Mouse (Mus musculus): ENCODE measurements around the gene Nr1d2. TPM values are rescaled to one million over a fixed set of nuclear protein-coding genes. Genes with fewer than 3 reads are reported as not detected.
A peak's percentile ranks its signal among the peaks of the same experiment; 100 is the strongest.
"Not testable (repeated sequence)": the region's sequence is repeated elsewhere in the genome, so short reads cannot be mapped to it uniquely, and the experiment has no call there.

The Nr1d2 gene
- polyA plus RNA-seq (2016; fragmentation: Nextera tagmentation; extraction: Ambion mirVana), result 5.4 and 7.0 TPM in 2 replicates

DNA sequence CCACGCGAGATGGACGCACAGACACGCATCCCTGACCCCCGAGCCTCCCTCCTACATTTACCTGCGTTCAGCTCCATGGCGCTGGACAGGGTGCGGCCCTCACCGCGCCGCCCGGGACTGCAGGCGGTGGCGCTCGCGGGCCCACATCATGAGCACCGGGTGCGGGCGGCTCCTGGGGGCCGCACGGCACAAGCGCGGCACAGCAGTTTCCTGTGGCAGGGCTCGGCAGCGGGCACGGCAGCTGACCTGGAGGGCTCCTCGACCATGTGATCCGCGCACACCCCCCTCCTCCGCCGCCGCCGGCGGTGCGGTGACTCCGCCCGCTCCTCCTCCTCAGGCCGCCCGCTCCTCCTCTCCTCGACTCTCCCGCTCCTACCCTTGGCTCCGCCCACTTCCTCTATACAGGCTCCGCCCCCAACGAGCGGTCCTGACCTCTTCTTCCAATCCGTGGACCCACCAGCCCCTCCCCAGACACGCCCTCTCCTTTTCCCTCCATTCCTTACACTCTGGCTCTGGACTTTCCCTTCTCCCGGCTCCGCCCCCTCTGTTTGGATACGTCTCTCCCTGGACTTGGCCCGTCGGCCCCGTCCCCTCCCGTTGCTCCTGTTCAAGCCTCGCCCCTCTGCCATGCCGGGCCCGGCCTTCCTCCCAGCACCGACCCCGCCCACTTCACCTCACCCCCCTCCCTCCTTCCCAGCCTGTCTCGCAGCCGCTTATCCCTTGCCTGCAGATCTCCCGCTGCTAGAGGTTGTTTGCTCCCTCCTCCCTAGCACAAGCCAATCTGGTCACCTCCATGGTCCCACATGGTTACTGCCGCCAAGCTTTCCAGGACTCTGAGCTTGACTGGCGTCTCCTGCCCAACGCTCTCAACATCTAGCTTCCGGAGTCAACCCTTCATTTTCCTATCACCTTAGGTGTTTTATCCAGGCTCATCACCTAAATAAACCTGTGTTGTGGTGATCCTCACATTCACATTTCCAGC, at the start of gene Nr1d2:
Nr1d2 (minus strand) TSS at position 378 of the 982 bp plus-strand sequence.
- Histone ChIP-seq H3K36me3 (no peaks in the 10 kb centered on the region), H3K4me1 (replicated peaks) (no peaks in the 10 kb centered on the region), H3K27me3 (no peaks in the 10 kb centered on the region), H3K4me2 (peak within 1 kb of the TSS; percentile 77), H3K4me3 (replicated peaks) (peak within 1 kb of the TSS; percentile 76), H3K9ac (replicated peaks) (peak within 1 kb of the TSS; percentile 49), H3K27ac (peak within 1 kb of the TSS; percentile 86), H3K9me3 (no peaks in the 10 kb centered on the region)
- ATAC-seq (ENCODE audit: insufficient number of reproducible peaks, insufficient read depth, low FRiP score, low TSS enrichment, low read depth), result peak; percentile 95
- 1% methylated on average over 55 of the region's 66 CpGs for WGBS

DNA sequence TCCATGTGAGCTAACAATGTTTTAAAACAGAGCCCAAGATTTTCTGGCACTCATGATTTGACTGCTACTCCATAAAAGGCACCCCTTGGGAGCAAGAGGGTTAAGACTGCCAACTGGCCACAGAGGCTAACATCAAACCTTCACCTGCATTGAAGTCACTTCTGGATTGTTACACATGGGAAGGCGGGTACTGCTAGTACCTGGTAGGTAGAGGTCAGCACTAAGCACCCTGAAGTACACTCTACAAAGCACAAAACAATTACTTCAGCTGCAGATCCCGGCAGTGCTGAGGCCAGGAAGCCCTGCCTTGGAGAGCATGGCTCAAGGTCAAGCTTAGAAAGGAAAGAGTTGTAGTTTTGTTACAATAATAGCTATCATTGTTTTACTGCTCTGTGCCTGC, 48.5 kb upstream of the Nr1d2 start:
- no peak overlapping the region for H3K4me2 ChIP-seq
- peaks cover 19% of the 10 kb centered on the region for H3K36me3 ChIP-seq
- H3K9ac ChIP-seq (replicated peaks), result no peak overlapping the region
- no peak for ATAC-seq (ENCODE audit: insufficient number of reproducible peaks, insufficient read depth, low FRiP score, low TSS enrichment, low read depth)
- no peaks in the 10 kb centered on the region for H3K27me3 ChIP-seq
- H3K27ac ChIP-seq, result 0 out of 2 replicates have a peak overlapping the region, but pooled peaks have one; percentile 31
- H3K4me1 ChIP-seq (replicated peaks), result peaks cover 23% of the 10 kb centered on the region
- no peak overlapping the region for H3K4me3 ChIP-seq (replicated peaks)
- no peaks in the 10 kb centered on the region for H3K9me3 ChIP-seq
- whole genome bisulfite sequencing, result 79% methylated on average over 2 of the region's 2 CpGs

DNA sequence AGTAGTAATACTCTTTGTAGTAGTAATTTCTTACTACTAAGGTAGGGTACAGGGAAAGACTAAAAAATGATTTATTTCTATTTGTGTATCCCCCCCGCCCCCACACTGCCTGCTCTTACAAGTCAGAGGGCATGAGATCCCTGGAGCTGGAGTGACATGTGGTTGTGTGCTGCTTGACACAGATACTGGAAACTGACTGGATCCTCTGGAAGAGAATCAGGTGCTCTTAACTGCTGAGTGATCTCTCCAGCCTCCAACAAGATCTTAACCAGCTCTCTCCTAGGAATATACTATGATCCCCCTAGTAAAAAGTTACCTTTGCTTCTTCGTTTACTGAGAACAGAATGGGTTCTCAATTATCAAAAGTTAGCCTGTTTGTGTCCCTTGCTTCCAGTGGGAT, 47.5 kb upstream of the Nr1d2 start:
- 90% methylated on average over 2 of the region's 2 CpGs for WGBS
- H3K36me3 ChIP-seq, result peaks cover 29% of the 10 kb centered on the region
- H3K4me3 ChIP-seq (replicated peaks), result no peak overlapping the region
- H3K27ac ChIP-seq, result no peak overlapping the region
- H3K9ac ChIP-seq (replicated peaks), result no peak overlapping the region
- H3K4me1 ChIP-seq (replicated peaks), result peaks cover 23% of the 10 kb centered on the region
- no peak for ATAC-seq (ENCODE audit: insufficient number of reproducible peaks, insufficient read depth, low FRiP score, low TSS enrichment, low read depth)
- no peak overlapping the region for H3K4me2 ChIP-seq
- H3K27me3 ChIP-seq, result no peaks in the 10 kb centered on the region
- H3K9me3 ChIP-seq, result no peaks in the 10 kb centered on the region

DNA sequence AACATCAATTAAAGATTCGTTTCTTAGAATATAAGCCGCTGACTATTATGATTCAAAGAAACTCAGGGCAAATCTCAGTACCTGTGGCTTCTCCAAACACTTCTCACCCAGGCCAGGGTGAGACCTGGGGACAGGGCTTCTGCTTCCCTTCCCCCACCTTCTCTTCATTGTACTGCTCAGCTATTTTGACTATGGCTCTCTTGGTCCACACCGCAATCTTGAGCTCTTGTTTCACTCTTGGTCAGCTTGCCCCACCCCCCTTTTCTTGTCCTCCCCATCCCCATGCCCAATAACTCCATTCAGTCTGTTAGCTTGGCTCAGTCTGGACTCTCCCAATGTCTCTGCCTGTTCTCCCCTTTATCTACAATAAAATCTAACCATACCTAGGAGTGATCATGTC, 46.5 kb upstream of the Nr1d2 start:
- Histone ChIP-seq H3K4me3 (replicated peaks) (no peak overlapping the region), H3K4me1 (replicated peaks) (peaks cover 17% of the 10 kb centered on the region), H3K36me3 (peaks cover 35% of the 10 kb centered on the region), H3K27ac (no peak overlapping the region), H3K4me2 (no peak overlapping the region), H3K27me3 (no peaks in the 10 kb centered on the region), H3K9me3 (no peaks in the 10 kb centered on the region), H3K9ac (replicated peaks) (no peak overlapping the region)
- no peak for ATAC-seq (ENCODE audit: insufficient number of reproducible peaks, insufficient read depth, low FRiP score, low TSS enrichment, low read depth)
- WGBS, result 95% methylated on average over 3 of the region's 3 CpGs

DNA sequence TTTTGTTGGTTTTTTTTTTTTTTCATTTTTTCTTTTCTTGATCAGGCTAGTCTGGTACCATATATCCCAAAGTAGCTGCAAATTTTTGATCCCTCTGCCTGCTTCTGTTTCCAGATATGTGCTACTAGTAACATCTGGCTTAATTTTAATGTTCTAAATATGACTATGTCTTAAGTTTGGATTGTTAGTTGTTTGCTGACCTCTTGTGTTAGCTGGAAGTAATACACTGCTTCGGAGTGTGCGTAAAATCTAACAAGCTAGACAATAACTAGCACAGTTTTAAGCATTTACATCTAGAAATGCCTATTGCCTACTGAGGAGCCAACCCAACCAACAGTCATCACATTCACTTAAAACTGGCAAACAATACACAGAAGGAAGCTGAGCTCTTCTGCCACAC, 45.7 kb upstream of the Nr1d2 start:
- H3K36me3 ChIP-seq, result peaks cover 43% of the 10 kb centered on the region

DNA sequence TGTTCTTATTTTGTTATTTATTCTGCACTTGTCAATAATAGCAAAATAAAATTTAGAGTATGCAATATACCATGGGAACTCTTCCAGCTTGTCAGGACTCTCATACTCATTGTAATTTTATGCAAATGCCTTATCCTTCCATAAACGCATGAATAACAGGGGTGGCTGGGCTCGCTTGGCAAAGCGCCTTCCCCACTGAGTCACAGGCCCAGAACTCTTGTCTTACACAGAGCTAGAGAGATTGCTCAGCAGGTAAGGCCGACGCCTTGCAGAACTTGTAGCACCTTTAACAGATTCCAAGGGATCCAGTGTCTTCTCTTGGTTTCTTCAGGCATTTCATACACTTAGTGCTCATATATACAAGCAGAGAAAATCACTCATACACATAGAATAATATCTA, 41.4 kb upstream of the Nr1d2 start:
- Histone ChIP-seq H3K4me3 (replicated peaks) (no peak overlapping the region), H3K4me1 (replicated peaks) (no peaks in the 10 kb centered on the region), H3K9ac (replicated peaks) (no peak overlapping the region), H3K9me3 (no peaks in the 10 kb centered on the region), H3K36me3 (peaks cover 81% of the 10 kb centered on the region), H3K27me3 (no peaks in the 10 kb centered on the region), H3K27ac (no peak overlapping the region), H3K4me2 (no peak overlapping the region)
- no peak for ATAC-seq (ENCODE audit: insufficient number of reproducible peaks, insufficient read depth, low FRiP score, low TSS enrichment, low read depth)
- WGBS, result 94% methylated on average over 5 of the region's 5 CpGs

More for the DNA sequence above, 45.7 kb upstream of the Nr1d2 start:
- H3K4me3 ChIP-seq (replicated peaks), result no peak overlapping the region
- H3K27me3 ChIP-seq, result no peaks in the 10 kb centered on the region
- ATAC-seq (ENCODE audit: insufficient number of reproducible peaks, insufficient read depth, low FRiP score, low TSS enrichment, low read depth), result no peak
- peaks cover 10% of the 10 kb centered on the region for H3K4me1 ChIP-seq (replicated peaks)
- H3K9me3 ChIP-seq, result no peaks in the 10 kb centered on the region
- WGBS, result 89% methylated on average over 2 of the region's 2 CpGs
- H3K9ac ChIP-seq (replicated peaks), result no peak overlapping the region
- no peak overlapping the region for H3K4me2 ChIP-seq
- no peak overlapping the region for H3K27ac ChIP-seq

DNA sequence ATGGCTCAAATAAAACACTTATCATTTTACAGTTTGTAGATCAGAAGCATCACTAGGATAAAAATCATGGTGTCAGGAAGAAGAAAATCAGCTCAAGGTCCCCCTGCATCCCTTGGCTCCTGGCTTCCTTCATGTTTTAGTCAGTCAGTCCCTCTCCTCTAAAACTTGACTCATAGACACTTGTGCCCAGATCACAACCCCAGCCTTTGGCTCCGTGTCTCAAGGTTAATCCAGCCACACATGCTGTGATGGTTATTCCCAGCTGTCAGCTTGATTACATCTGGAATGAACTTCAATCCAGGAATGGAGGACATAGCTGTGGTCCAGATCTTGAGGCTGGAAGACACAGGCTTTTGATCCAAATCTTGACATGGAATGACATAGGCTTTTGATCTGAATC, 35.6 kb upstream of the Nr1d2 start:
- no peak overlapping the region for H3K4me2 ChIP-seq
- no peak overlapping the region for H3K9ac ChIP-seq (replicated peaks)
- no peak overlapping the region for H3K27ac ChIP-seq
- H3K36me3 ChIP-seq, result peaks cover 37% of the 10 kb centered on the region
- H3K4me3 ChIP-seq (replicated peaks), result no peak overlapping the region
- H3K27me3 ChIP-seq, result no peaks in the 10 kb centered on the region
- H3K9me3 ChIP-seq, result no peaks in the 10 kb centered on the region
- no peak for ATAC-seq (ENCODE audit: insufficient number of reproducible peaks, insufficient read depth, low FRiP score, low TSS enrichment, low read depth)
- H3K4me1 ChIP-seq (replicated peaks), result peaks cover 7% of the 10 kb centered on the region
- 79% methylated on average over 1 of the region's 1 CpGs for WGBS

DNA sequence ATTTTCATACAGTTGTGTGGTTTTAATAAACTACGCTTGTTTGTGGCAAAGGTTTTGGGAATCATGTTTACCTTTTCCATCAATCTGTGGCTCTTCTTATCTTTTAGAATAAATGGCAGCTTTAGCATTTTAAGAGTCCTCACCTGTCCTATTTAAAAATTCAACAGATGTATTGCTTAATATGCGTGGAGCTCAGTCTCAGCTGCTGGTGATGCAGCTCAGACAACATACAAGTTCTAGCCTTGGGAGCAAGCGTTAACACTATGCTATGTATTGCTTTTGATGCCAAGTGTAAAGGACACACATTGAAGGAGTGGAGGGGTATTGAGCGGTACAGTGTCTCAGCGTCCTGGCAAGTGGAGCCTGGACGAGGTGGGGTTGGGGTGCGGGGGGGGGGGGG, 32.7 kb upstream of the Nr1d2 start:
- ATAC-seq (ENCODE audit: insufficient number of reproducible peaks, insufficient read depth, low FRiP score, low TSS enrichment, low read depth), result no peak
- H3K27ac ChIP-seq, result no peak overlapping the region
- H3K27me3 ChIP-seq, result no peaks in the 10 kb centered on the region

DNA sequence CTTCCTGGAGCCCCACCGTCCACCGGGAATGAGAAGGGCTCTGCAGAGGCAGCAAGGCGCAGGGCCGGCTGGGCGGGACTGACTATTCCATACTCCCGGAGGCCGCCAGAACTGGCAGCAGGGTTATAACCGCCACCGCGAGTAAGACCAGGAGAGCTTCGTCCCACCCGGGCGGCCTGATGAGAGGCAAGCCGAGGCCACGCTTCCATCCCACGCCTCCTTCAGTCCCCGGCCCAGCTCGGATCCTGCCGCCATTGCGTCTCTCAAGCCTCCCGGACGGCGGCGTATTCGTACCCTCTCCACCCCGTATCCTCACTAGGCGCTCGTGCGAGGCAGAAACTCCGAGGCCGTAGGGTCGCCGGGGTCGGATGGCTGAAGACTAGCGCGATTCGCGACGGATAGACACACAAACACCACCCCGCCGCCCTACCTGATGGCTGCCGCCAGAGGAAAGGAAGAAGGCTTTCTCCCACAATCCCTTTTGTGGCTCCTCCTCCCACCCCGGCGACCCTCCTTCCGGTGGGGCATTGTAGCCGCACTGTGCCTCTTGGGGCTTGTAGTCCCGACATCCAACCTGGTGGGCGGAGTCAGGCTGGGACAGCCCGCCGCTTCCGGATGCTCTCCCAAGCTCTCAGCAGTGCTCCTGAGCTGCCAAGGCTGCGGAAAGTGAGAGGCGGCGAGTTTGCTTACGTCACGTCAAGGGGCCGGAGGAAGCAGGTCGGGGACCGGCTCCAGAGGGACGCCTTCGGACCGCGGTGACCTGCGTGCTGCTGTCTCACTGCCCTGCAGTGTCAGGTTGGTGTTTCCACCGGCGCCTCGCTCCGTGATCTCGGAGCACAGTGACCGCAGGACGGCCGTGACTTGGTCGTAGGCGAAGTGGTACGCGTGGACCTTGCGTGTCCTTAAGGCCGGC, 31.9 kb upstream of the Nr1d2 start, which contains the start of the genes Nkiras1 and Rpl15:
Nkiras1 (plus strand) TSS at position 608 of the 913 bp plus-strand sequence.
Rpl15 (minus strand) TSS at position 863 of the 913 bp plus-strand sequence.
- no peaks in the 10 kb centered on the region for H3K27me3 ChIP-seq
- H3K4me2 ChIP-seq, result peak within 1 kb of the TSS; percentile 74
- peak; percentile 99 for ATAC-seq (ENCODE audit: insufficient number of reproducible peaks, insufficient read depth, low FRiP score, low TSS enrichment, low read depth)
- H3K4me3 ChIP-seq (replicated peaks), result peak within 1 kb of the TSS; percentile 85
- WGBS, result under 1% methylated on average over 78 of the region's 78 CpGs
- no peaks in the 10 kb centered on the region for H3K9me3 ChIP-seq
- H3K36me3 ChIP-seq, result peaks cover 33% of the 10 kb centered on the region
- H3K4me1 ChIP-seq (replicated peaks), result peaks cover 7% of the 10 kb centered on the region
- peak within 1 kb of the TSS; percentile 89 for H3K27ac ChIP-seq
- H3K9ac ChIP-seq (replicated peaks), result peak within 1 kb of the TSS; percentile 96

More for the DNA sequence above, 32.7 kb upstream of the Nr1d2 start:
- Histone ChIP-seq H3K4me3 (replicated peaks) (peak overlapping the region; percentile 85), H3K4me2 (peak overlapping the region; percentile 65), H3K4me1 (replicated peaks) (peaks cover 7% of the 10 kb centered on the region), H3K9ac (replicated peaks) (peak overlapping the region; percentile 71), H3K9me3 (no peaks in the 10 kb centered on the region), H3K36me3 (peaks cover 34% of the 10 kb centered on the region)
- 6% methylated on average over 7 of the region's 7 CpGs for WGBS

DNA sequence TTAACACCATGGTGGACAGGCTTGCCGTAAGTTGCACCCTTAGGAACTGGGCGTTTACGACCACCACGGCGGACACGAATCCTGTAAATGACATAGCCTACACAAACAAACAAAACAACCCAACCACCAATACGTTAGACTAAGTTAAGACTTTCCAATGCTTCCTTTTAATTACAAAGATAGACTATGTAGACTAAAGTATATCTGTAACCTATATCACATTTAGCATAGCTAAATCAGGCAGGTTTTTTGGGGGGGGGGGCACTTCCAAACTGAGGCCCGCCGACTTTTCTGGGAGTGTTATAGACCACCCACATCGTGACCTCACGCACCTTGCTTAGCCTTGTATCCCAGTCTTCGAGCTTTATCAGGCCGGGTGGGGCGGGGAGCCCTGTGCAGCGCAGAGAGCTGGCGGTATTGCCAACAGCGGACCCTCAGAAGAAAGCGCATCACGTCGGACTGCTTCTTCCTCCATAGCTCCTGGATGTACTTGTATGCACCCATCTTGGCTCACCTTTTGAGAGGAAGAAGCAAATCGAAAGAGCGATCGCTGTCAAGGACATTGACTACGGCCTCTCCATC, 31.1 kb upstream of the Nr1d2 start:
- ATAC-seq (ENCODE audit: insufficient number of reproducible peaks, insufficient read depth, low FRiP score, low TSS enrichment, low read depth); H3K4me1 ChIP-seq (replicated peaks); H3K9me3 ChIP-seq; H3K27me3 ChIP-seq: not testable (repeated sequence)
- Histone ChIP-seq H3K36me3 (peaks cover 33% of the 10 kb centered on the region), H3K4me3 (replicated peaks) (peak overlapping the region; percentile 85), H3K9ac (replicated peaks) (peak overlapping the region; percentile 96), H3K4me2 (peak overlapping the region; percentile 74), H3K27ac (peak overlapping the region; percentile 89)
- 1% methylated on average over 24 of the region's 24 CpGs for WGBS

Measured in limb, embryonic 12.5 days (tissue).